Mouse (Mus musculus) cerebellum, adult 2 months (tissue): ENCODE data around the gene Rps6kc1.

ENCODE experiments used
- CTCF ChIP-seq: fragments of 200-500 bp; IDR thresholded peaks from 2 replicates; pipeline ENCODE4 v1.5.1; 2011; ENCODE audit warnings: low read depth, mild to moderate bottlenecking, control low read depth, low read length, moderate library complexity, borderline replicate concordance; ENCODE audit not compliant: insufficient read depth
- POLR2A ChIP-seq: fragments of 200-500 bp; IDR thresholded peaks from 2 replicates; pipeline ENCODE4 v1.6.1; 2011; ENCODE audit warnings: low read length, control low read depth, borderline replicate concordance; ENCODE audit not compliant: insufficient read depth

DNA sequence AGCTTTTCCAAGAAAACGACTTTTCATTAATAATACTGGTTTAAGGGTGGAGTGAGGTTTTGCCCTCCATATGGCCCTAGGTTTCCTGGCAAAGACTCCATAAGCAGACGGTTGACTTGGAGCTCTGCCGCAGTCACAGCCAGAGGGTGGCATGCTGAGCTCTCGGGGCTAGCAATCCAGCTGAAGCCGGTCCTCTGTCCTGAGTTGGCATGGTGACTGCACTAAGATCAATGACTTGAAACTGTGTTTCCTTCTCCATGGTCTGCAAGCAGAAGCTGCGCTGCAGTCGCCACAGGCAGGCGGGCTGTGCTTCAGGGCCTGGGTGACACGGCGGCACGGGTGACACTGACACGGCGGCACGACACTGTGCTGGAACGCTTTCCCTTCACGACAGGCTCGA, 37.3 kb upstream of the Rps6kc1 start:
- TF ChIP-seq POLR2A (no peak), CTCF (no peak)
